8 mouse cellular contexts compared by ENCODE assay signal in genomic region chr13:29210159-29211021, GRCm38 (mm10).
A peak's percentile ranks its signal among the peaks of the same experiment; 100 is the strongest.
DNase-seq lines count a peak whose midpoint lies in the region; ATAC-seq and TF ChIP-seq lines count a peak whose summit lies in the region.

No protein-coding gene starts in this region.

- no peak for DNase-seq in heart, embryonic 10.5 days (ENCODE audit: low spot score)
- no peak for DNase-seq in heart, postnatal 25 days (ENCODE audit: low spot score)
- DNase-seq in kidney, adult 2 months, result peak; percentile 77
- peak; percentile 76 for DNase-seq in lung, embryonic 14.5 days
- no peak for DNase-seq in c-Kit-positive CD71-positive TER-119-positive erythroid progenitor cells, embryonic 14.5 days (ENCODE audit: low spot score)
- no peak for DNase-seq in frontal cortex, adult 2 months (ENCODE audit: extremely low spot score in 1 of 2, low spot score in 1 of 2)

- WGBS in heart, embryonic 10.5 days, result 2% methylated on average over 27 of the region's 27 CpGs
- 3% methylated on average over 27 of the region's 27 CpGs for WGBS in embryonic facial prominence, embryonic 15.5 days
- WGBS in kidney, adult 2 months, result 8% methylated on average over 27 of the region's 27 CpGs
- 3% methylated on average over 27 of the region's 27 CpGs for WGBS in lung, embryonic 14.5 days
- WGBS in olfactory bulb, adult 2 months, result 10% methylated on average over 27 of the region's 27 CpGs

- intact Hi-C loops in heart, postnatal 25 days (cut with DNase I), result no loop called here

- H3K4me3 ChIP-seq in heart, embryonic 10.5 days, result peak overlapping the region; percentile 55
- H3K4me3 ChIP-seq in embryonic facial prominence, embryonic 15.5 days (replicated peaks), result peak overlapping the region; percentile 41
- peak overlapping the region; percentile 53 for H3K4me3 ChIP-seq in kidney, adult 2 months (ENCODE audit: insufficient read depth, low read depth, low read length)
- H3K4me3 ChIP-seq in lung, embryonic 14.5 days (ENCODE audit: low read depth, low read length), result peak overlapping the region; percentile 31
- H3K4me3 ChIP-seq in olfactory bulb, adult 2 months (ENCODE audit: insufficient read depth, low read depth, low read length), result peak overlapping the region; percentile 34

- peak overlapping the region; percentile 15; the same call in 1 of the 2 replicates for H3K9ac ChIP-seq in embryonic facial prominence, embryonic 15.5 days
- H3K9ac ChIP-seq in lung, embryonic 14.5 days, result peak overlapping the region; percentile 41

- no peaks in the 10 kb centered on the region for H3K27me3 ChIP-seq in heart, embryonic 10.5 days (ENCODE audit: insufficient read depth, poor library complexity, severe bottlenecking)
- no peaks in the 10 kb centered on the region for H3K27me3 ChIP-seq in embryonic facial prominence, embryonic 15.5 days
- no peaks in the 10 kb centered on the region for H3K27me3 ChIP-seq in kidney, adult 2 months (replicated peaks; ENCODE audit: control insufficient read depth, insufficient read depth, low read length)
- H3K27me3 ChIP-seq in lung, embryonic 14.5 days (ENCODE audit: insufficient read depth, low read length), result no peaks in the 10 kb centered on the region

- no peaks in the 10 kb centered on the region for H3K36me3 ChIP-seq in heart, embryonic 10.5 days
- no peaks in the 10 kb centered on the region for H3K36me3 ChIP-seq in embryonic facial prominence, embryonic 15.5 days
- H3K36me3 ChIP-seq in kidney, adult 2 months (ENCODE audit: control insufficient read depth, insufficient read depth, low read length), result no peaks in the 10 kb centered on the region
- no peaks in the 10 kb centered on the region for H3K36me3 ChIP-seq in lung, embryonic 14.5 days (ENCODE audit: insufficient read depth)

- peak; percentile 57; the same call in 1 of the 2 replicates for ATAC-seq in embryonic facial prominence, embryonic 15.5 days (ENCODE audit: insufficient number of reproducible peaks, low FRiP score, low TSS enrichment, low read depth)
- peak; percentile 86 for ATAC-seq in lung, embryonic 14.5 days (ENCODE audit: insufficient read depth)

- no peak for TF ChIP-seq CTCF in kidney, adult 2 months (conservative IDR thresholded peaks at IDR 0.05; ENCODE audit: insufficient read depth, insufficient read length, low read depth, low read length)
- no peak for TF ChIP-seq CTCF in lung, embryonic 14.5 days (IDR thresholded peaks at IDR 0.05; ENCODE audit: low read depth)
- no peak for TF ChIP-seq CTCF in olfactory bulb, adult 2 months (IDR thresholded peaks at IDR 0.05; ENCODE audit: insufficient read depth, low read depth, low read length)

- H3K27ac ChIP-seq in heart, embryonic 10.5 days, result peak overlapping the region; percentile 89
- H3K27ac ChIP-seq in embryonic facial prominence, embryonic 15.5 days (replicated peaks), result peak overlapping the region; percentile 76
- peak overlapping the region; percentile 47; the same call in 1 of the 2 replicates for H3K27ac ChIP-seq in kidney, adult 2 months (ENCODE audit: insufficient read depth, low read depth, low read length)
- peak overlapping the region; percentile 56 for H3K27ac ChIP-seq in lung, embryonic 14.5 days (ENCODE audit: low read depth)
- no peak overlapping the region for H3K27ac ChIP-seq in olfactory bulb, adult 2 months (ENCODE audit: insufficient read depth, low read depth, low read length)

- TF ChIP-seq POLR2A in kidney, adult 2 months (IDR thresholded peaks at IDR 0.05; ENCODE audit: low read depth, low read length), result no peak
- no peak for TF ChIP-seq POLR2A in olfactory bulb, adult 2 months (IDR thresholded peaks at IDR 0.05; ENCODE audit: insufficient read depth, low read depth, low read length)

- H3K9me3 ChIP-seq in heart, embryonic 10.5 days, result no peaks in the 10 kb centered on the region
- no peaks in the 10 kb centered on the region for H3K9me3 ChIP-seq in embryonic facial prominence, embryonic 15.5 days (replicated peaks)
- no peaks in the 10 kb centered on the region for H3K9me3 ChIP-seq in lung, embryonic 14.5 days (ENCODE audit: low read depth, low read length)

- peaks cover 12% of the 10 kb centered on the region; the same call in 1 of the 2 replicates for H3K4me1 ChIP-seq in heart, embryonic 10.5 days
- peaks cover 10% of the 10 kb centered on the region; the same call in 1 of the 2 replicates for H3K4me1 ChIP-seq in embryonic facial prominence, embryonic 15.5 days
- H3K4me1 ChIP-seq in kidney, adult 2 months (ENCODE audit: control insufficient read depth, insufficient read depth, low read length), result no peaks in the 10 kb centered on the region
- H3K4me1 ChIP-seq in lung, embryonic 14.5 days (ENCODE audit: insufficient read depth), result peaks cover 6% of the 10 kb centered on the region; the same call in 1 of the 2 replicates
- H3K4me1 ChIP-seq in olfactory bulb, adult 2 months (ENCODE audit: control insufficient read depth, insufficient read depth, low read length), result peaks cover 6% of the 10 kb centered on the region

- H3K4me2 ChIP-seq in embryonic facial prominence, embryonic 15.5 days (replicated peaks), result peak overlapping the region; percentile 71
- H3K4me2 ChIP-seq in lung, embryonic 14.5 days, result peak overlapping the region; percentile 61

Comparison
In these comparisons a context has a peak if more than half of its experiments do, and no peak if none do; other contexts are left out.
1. DNase-seq: peak in kidney, adult 2 months (single experiment) and lung, embryonic 14.5 days (single experiment); none in heart, embryonic 10.5 days (single experiment), heart, postnatal 25 days (single experiment), c-Kit-positive CD71-positive TER-119-positive erythroid progenitor cells, embryonic 14.5 days (single experiment) and frontal cortex, adult 2 months (0 of 2).
2. Peak in every context shown above with its lines, with median percentiles within 50 percentile points of each other: H3K4me3 ChIP-seq.